15 mouse cellular contexts compared by ENCODE assay signal in the genomic region with DNA sequence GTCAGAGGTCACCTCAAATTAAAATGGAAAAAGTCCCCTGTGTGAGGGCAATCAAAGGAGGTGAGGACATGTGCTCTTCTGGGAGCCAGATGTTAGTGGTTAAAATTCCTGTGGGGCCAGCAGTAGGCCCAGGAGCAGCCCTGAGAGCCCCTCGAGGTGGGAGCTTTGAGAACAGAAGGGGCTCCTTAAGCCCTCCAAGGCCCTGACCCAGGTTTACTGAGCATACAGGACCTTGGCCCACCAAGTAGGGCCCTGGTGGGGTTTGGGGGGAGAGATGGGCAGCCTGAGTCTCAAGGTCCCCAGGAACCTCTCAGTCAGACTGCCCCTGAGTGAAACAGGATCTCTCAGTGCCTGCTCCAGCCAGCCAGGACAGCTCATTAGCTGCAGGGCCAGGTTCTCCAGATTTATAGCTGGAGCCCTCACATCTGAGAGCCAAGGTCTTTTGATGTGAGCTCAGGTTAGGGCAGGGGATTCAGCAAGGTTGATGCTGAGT.
A peak's percentile ranks its signal among the peaks of the same experiment; 100 is the strongest.
DNase-seq lines count a peak whose midpoint lies in the region; ATAC-seq and TF ChIP-seq lines count a peak whose summit lies in the region.
"Had no signal": no experiment of that assay in that cellular context is flagged by ENCODE, and none has a peak within 500 bp of the region (broad histone marks: within the 10 kb centered on the region; RNA-seq: fewer than 3 reads in every experiment).

No protein-coding gene starts in this region.

- H3K4me2 ChIP-seq in midbrain, embryonic 15.5 days, result no peak overlapping the region
- H3K4me2 ChIP-seq in myocyte (ENCODE audit: low read depth), result peak overlapping the region; percentile 31
- H3K4me2 ChIP-seq in forebrain, embryonic 12.5 days, result no peak overlapping the region
- H3K4me2 ChIP-seq in liver, embryonic 12.5 days, result no peak overlapping the region
- H3K4me2 ChIP-seq: heart, embryonic 15.5 days; hindbrain, embryonic 13.5 days had no signal

- no peak for ATAC-seq in midbrain, embryonic 15.5 days (replicated peaks)
- ATAC-seq in forebrain, embryonic 12.5 days (ENCODE audit: low FRiP score), result no peak
- ATAC-seq in liver, embryonic 12.5 days, result no peak

- H3K27me3 ChIP-seq in midbrain, embryonic 10.5 days (ENCODE audit: low read depth, poor library complexity, severe bottlenecking), result no peaks in the 10 kb centered on the region
- no peaks in the 10 kb centered on the region for H3K27me3 ChIP-seq in midbrain, embryonic 15.5 days (replicated peaks)
- no peaks in the 10 kb centered on the region for H3K27me3 ChIP-seq in myocyte (ENCODE audit: control insufficient read depth, insufficient read depth, insufficient read length)
- no peaks in the 10 kb centered on the region for H3K27me3 ChIP-seq in forebrain, embryonic 12.5 days
- peaks cover 37% of the 10 kb centered on the region; the same call in 1 of the 2 replicates for H3K27me3 ChIP-seq in liver, embryonic 12.5 days (replicated peaks)
- H3K27me3 ChIP-seq: heart, embryonic 15.5 days; hindbrain, embryonic 13.5 days had no signal

- WGBS in midbrain, embryonic 10.5 days, result 47% methylated on average over 1 of the region's 1 CpGs
- 70% methylated on average over 1 of the region's 1 CpGs for WGBS in midbrain, embryonic 15.5 days
- WGBS in forebrain, embryonic 12.5 days, result 38% methylated on average over 1 of the region's 1 CpGs
- WGBS in liver, embryonic 12.5 days (ENCODE audit: insufficient replicate concordance), result 22% methylated on average over 1 of the region's 1 CpGs

- H3ac ChIP-seq in myocyte (ENCODE audit: control insufficient read depth, insufficient read length), result no peak overlapping the region

- no peak for TF ChIP-seq POLR2A in myocyte (IDR thresholded peaks at IDR 0.05; ENCODE audit: insufficient read length, low read depth)

- no peak overlapping the region for H3K4me3 ChIP-seq in midbrain, embryonic 10.5 days
- H3K4me3 ChIP-seq in midbrain, embryonic 15.5 days, result no peak overlapping the region
- no peak overlapping the region for H3K4me3 ChIP-seq in myocyte
- no peak overlapping the region for H3K4me3 ChIP-seq in forebrain, embryonic 12.5 days (replicated peaks)
- H3K4me3 ChIP-seq in liver, embryonic 12.5 days, result no peak overlapping the region
- H3K4me3 ChIP-seq: heart, embryonic 15.5 days; hindbrain, embryonic 13.5 days; layer of hippocampus, adult 2 months had no signal

- H3K9ac ChIP-seq in midbrain, embryonic 15.5 days, result no peak overlapping the region
- no peak overlapping the region for H3K9ac ChIP-seq in forebrain, embryonic 12.5 days
- no peak overlapping the region for H3K9ac ChIP-seq in liver, embryonic 12.5 days
- H3K9ac ChIP-seq: heart, embryonic 15.5 days; hindbrain, embryonic 13.5 days had no signal

- peak; percentile 19 for DNase-seq in adrenal gland, postnatal 14 days
- DNase-seq in adrenal gland, adult 18-20 months (ENCODE audit: low spot score in 2 of 2), result no peak
- DNase-seq in midbrain, embryonic 10.5 days (ENCODE audit: low spot score), result no peak
- peak; percentile 91 for DNase-seq in forelimb bud, embryonic 11.5 days (ENCODE audit: low read depth, low spot score)
- DNase-seq: cerebellum, adult 11 months; cerebellum, postnatal 36 days; kidney, adult 11 months; thymus, postnatal 36 days had no signal

- H3K9me3 ChIP-seq in midbrain, embryonic 10.5 days (replicated peaks), result no peaks in the 10 kb centered on the region
- no peaks in the 10 kb centered on the region for H3K9me3 ChIP-seq in midbrain, embryonic 15.5 days
- no peaks in the 10 kb centered on the region for H3K9me3 ChIP-seq in forebrain, embryonic 12.5 days
- H3K9me3 ChIP-seq in liver, embryonic 12.5 days (replicated peaks), result no peaks in the 10 kb centered on the region
- H3K9me3 ChIP-seq: heart, embryonic 15.5 days; hindbrain, embryonic 13.5 days had no signal

- 0 out of 2 replicates have a peak overlapping the region, but pooled peaks have one; percentile 2 for H3K27ac ChIP-seq in midbrain, embryonic 10.5 days (replicated peaks)
- H3K27ac ChIP-seq in midbrain, embryonic 15.5 days, result no peak overlapping the region
- H3K27ac ChIP-seq in forebrain, embryonic 12.5 days, result no peak overlapping the region
- no peak overlapping the region for H3K27ac ChIP-seq in liver, embryonic 12.5 days
- H3K27ac ChIP-seq: heart, embryonic 15.5 days; hindbrain, embryonic 13.5 days; layer of hippocampus, adult 2 months had no signal

- H3K79me2 ChIP-seq in myocyte (ENCODE audit: control insufficient read depth, insufficient read depth), result no peaks in the 10 kb centered on the region

- no peaks in the 10 kb centered on the region for H3K4me1 ChIP-seq in midbrain, embryonic 10.5 days
- H3K4me1 ChIP-seq in midbrain, embryonic 15.5 days, result no peaks in the 10 kb centered on the region
- no peaks in the 10 kb centered on the region for H3K4me1 ChIP-seq in forebrain, embryonic 12.5 days
- H3K4me1 ChIP-seq in liver, embryonic 12.5 days, result 0 out of 2 replicates have a peak, but pooled peaks cover 4% of the 10 kb centered on the region

- no peaks in the 10 kb centered on the region for H3K36me3 ChIP-seq in midbrain, embryonic 10.5 days
- H3K36me3 ChIP-seq in midbrain, embryonic 15.5 days (replicated peaks), result no peaks in the 10 kb centered on the region
- H3K36me3 ChIP-seq in myocyte (ENCODE audit: control insufficient read depth, insufficient read depth), result no peaks in the 10 kb centered on the region
- H3K36me3 ChIP-seq in forebrain, embryonic 12.5 days (replicated peaks), result no peaks in the 10 kb centered on the region
- no peaks in the 10 kb centered on the region for H3K36me3 ChIP-seq in liver, embryonic 12.5 days
- H3K36me3 ChIP-seq: heart, embryonic 15.5 days; hindbrain, embryonic 13.5 days had no signal

TF ChIP-seq in myocyte, 11 proteins besides CTCF, POLR2A, EP300 and RAD21:
- no peak for TF ChIP-seq E2F4 (IDR thresholded peaks at IDR 0.05; ENCODE audit: insufficient read depth)
- no peak for TF ChIP-seq USF1 (IDR thresholded peaks at IDR 0.05; ENCODE audit: low read depth)
- TF ChIP-seq SRF (IDR thresholded peaks at IDR 0.05; ENCODE audit: control insufficient read depth, insufficient read length, low read depth), result no peak
- no peak for TF ChIP-seq MYOG (IDR thresholded peaks at IDR 0.05; ENCODE audit: control insufficient read depth in 1 of 3, insufficient read depth in 1 of 3, insufficient read length in 2 of 3, low read depth in 2 of 3)
- no peak for TF ChIP-seq REST (IDR thresholded peaks at IDR 0.05; ENCODE audit: insufficient read depth, insufficient read length)
- TF ChIP-seq POLR2AphosphoS2 (IDR thresholded peaks at IDR 0.05; ENCODE audit: insufficient read length, low read depth), result no peak
- TF ChIP-seq MAX (IDR thresholded peaks at IDR 0.05; ENCODE audit: low read depth), result no peak
- no peak for TF ChIP-seq TCF3 (IDR thresholded peaks at IDR 0.05; ENCODE audit: insufficient read length, low read depth)
- TF ChIP-seq TCF12 (IDR thresholded peaks at IDR 0.05; ENCODE audit: insufficient read depth, poor library complexity, severe bottlenecking), result no peak
- TF ChIP-seq MYOD1 (IDR thresholded peaks at IDR 0.05; ENCODE audit: control insufficient read depth in 1 of 3, insufficient read length in 2 of 3, low read depth in 2 of 3), result no peak
- no peak for TF ChIP-seq CEBPB (IDR thresholded peaks at IDR 0.05; ENCODE audit: insufficient read depth, poor library complexity, severe bottlenecking)
TF ChIP-seq in myocyte: peak in this region for 0.

Comparison
In these comparisons a context has a peak if more than half of its experiments do, and no peak if none do; other contexts are left out.
1. DNase-seq: peak in adrenal gland, postnatal 14 days (single experiment) and forelimb bud, embryonic 11.5 days (single experiment); none in adrenal gland, adult 18-20 months (0 of 2) and midbrain, embryonic 10.5 days (single experiment).